Mouse (Mus musculus): ENCODE measurements around the gene Olfr319. TPM values are rescaled to one million over a fixed set of nuclear protein-coding genes. Genes with fewer than 3 reads are reported as not detected.
"Not testable (repeated sequence)": the region's sequence is repeated elsewhere in the genome, so short reads cannot be mapped to it uniquely, and the experiment has no call there.

Olfr319 gene
- total and polyA plus RNA-seq, 2 experiments from 2014 or later = not detected

- 80% methylated on average over 4 of the region's 4 CpGs for WGBS
- Histone ChIP-seq H3K4me2 (ENCODE audit: low read depth, low read length, poor library complexity, severe bottlenecking) (no peak within 1 kb of the TSS), H3K27ac (ENCODE audit: low read depth, low read length) (no peak within 1 kb of the TSS), H3K9ac (replicated peaks; ENCODE audit: low read length, poor library complexity, severe bottlenecking) (no peak within 1 kb of the TSS), H3K36me3 (ENCODE audit: insufficient read depth, low read length) (no peaks in the 10 kb centered on the region), H3K9me3 (ENCODE audit: low read length) (no peaks in the 10 kb centered on the region), H3K27me3 (ENCODE audit: insufficient read depth, low read length) (no peaks in the 10 kb centered on the region), H3K4me3 (ENCODE audit: low read depth, low read length) (no peak within 1 kb of the TSS), H3K4me1 (ENCODE audit: insufficient read depth, low read length) (no peaks in the 10 kb centered on the region)
- ATAC-seq (ENCODE audit: low FRiP score) = no peak
- TF ChIP-seq CTCF (IDR thresholded peaks at IDR 0.05) = no peak
- DNase-seq (ENCODE audit: low spot score) = no peak
Measured at GRCm38 (mm10) chr11:58738792-58739262, 39.9 kb downstream of the Olfr319 start, which contains the start of gene Olfr317. Gene Olfr317 (minus strand): TSS chr11:58739212.

- not testable (repeated sequence) for H3K4me2 ChIP-seq (ENCODE audit: low read depth, low read length, poor library complexity, severe bottlenecking); H3K36me3 ChIP-seq (ENCODE audit: insufficient read depth, low read length); H3K27me3 ChIP-seq (ENCODE audit: insufficient read depth, low read length); DNase-seq (ENCODE audit: low spot score); ATAC-seq (ENCODE audit: low FRiP score); H3K4me3 ChIP-seq (ENCODE audit: low read depth, low read length); H3K27ac ChIP-seq (ENCODE audit: low read depth, low read length); H3K9ac ChIP-seq (replicated peaks; ENCODE audit: low read length, poor library complexity, severe bottlenecking); H3K9me3 ChIP-seq (ENCODE audit: low read length); H3K4me1 ChIP-seq (ENCODE audit: insufficient read depth, low read length)
- WGBS = 95% methylated on average over 18 of the region's 18 CpGs
Measured at GRCm38 (mm10) chr11:58751096-58751495, 52.1 kb downstream of the Olfr319 start.

GRCm38 (mm10) chr11:58752434-58752833 lies 53.5 kb downstream of the Olfr319 start, which contains the start of gene Olfr316:
Gene Olfr316 (plus strand): TSS chr11:58752734.
- Histone ChIP-seq H3K27ac (ENCODE audit: low read depth, low read length) (no peak within 1 kb of the TSS), H3K4me2 (ENCODE audit: low read depth, low read length, poor library complexity, severe bottlenecking) (no peak within 1 kb of the TSS), H3K9me3 (ENCODE audit: low read length) (no peaks in the 10 kb centered on the region), H3K27me3 (ENCODE audit: insufficient read depth, low read length) (no peaks in the 10 kb centered on the region), H3K36me3 (ENCODE audit: insufficient read depth, low read length) (no peaks in the 10 kb centered on the region), H3K4me1 (ENCODE audit: insufficient read depth, low read length) (no peaks in the 10 kb centered on the region), H3K4me3 (ENCODE audit: low read depth, low read length) (no peak within 1 kb of the TSS), H3K9ac (replicated peaks; ENCODE audit: low read length, poor library complexity, severe bottlenecking) (no peak within 1 kb of the TSS)
- WGBS = 93% methylated on average over 2 of the region's 2 CpGs
- no peak for TF ChIP-seq CTCF (IDR thresholded peaks at IDR 0.05)
- DNase-seq (ENCODE audit: low spot score) (no peak), ATAC-seq (ENCODE audit: low FRiP score) (no peak)

Other genes starting within 250 kb of the Olfr319 start
- gene Lypd9, start 246.2 kb upstream of the Olfr319 start, total RNA-seq (2014; rRNA removed) = not detected in 2 replicates
- gene Lypd9, start 246.2 kb upstream of the Olfr319 start, polyA plus RNA-seq (2015; fragmentation: Nextera tagmentation; extraction: Ambion mirVana) = not detected in 2 replicates
- not detected in 2 replicates for gene Olfr30, start 236.9 kb upstream of the Olfr319 start, total RNA-seq (2014; rRNA removed)
- not detected in 2 replicates for gene Olfr30, start 236.9 kb upstream of the Olfr319 start, polyA plus RNA-seq (2015; fragmentation: Nextera tagmentation; extraction: Ambion mirVana)
- gene Olfr332, start 206.6 kb upstream of the Olfr319 start, total RNA-seq (2014; rRNA removed) = not detected in 2 replicates
- not detected in 2 replicates for gene Olfr332, start 206.6 kb upstream of the Olfr319 start, polyA plus RNA-seq (2015; fragmentation: Nextera tagmentation; extraction: Ambion mirVana)
- gene Olfr331, start 196.6 kb upstream of the Olfr319 start, total RNA-seq (2014; rRNA removed) = not detected in 2 replicates
- gene Olfr331, start 196.6 kb upstream of the Olfr319 start, polyA plus RNA-seq (2015; fragmentation: Nextera tagmentation; extraction: Ambion mirVana) = not detected in 2 replicates
- not detected in 2 replicates for gene Olfr330, start 164.3 kb upstream of the Olfr319 start, total RNA-seq (2014; rRNA removed)
- not detected in 2 replicates for gene Olfr330, start 164.3 kb upstream of the Olfr319 start, polyA plus RNA-seq (2015; fragmentation: Nextera tagmentation; extraction: Ambion mirVana)
- gene Olfr329-ps, start 152.7 kb upstream of the Olfr319 start, total RNA-seq (2014; rRNA removed) = not detected in 2 replicates
- not detected in 2 replicates for gene Olfr329-ps, start 152.7 kb upstream of the Olfr319 start, polyA plus RNA-seq (2015; fragmentation: Nextera tagmentation; extraction: Ambion mirVana)
- not detected in 2 replicates for gene Olfr328, start 143.5 kb upstream of the Olfr319 start, total RNA-seq (2014; rRNA removed)
- gene Olfr328, start 143.5 kb upstream of the Olfr319 start, polyA plus RNA-seq (2015; fragmentation: Nextera tagmentation; extraction: Ambion mirVana) = not detected in 2 replicates
- not detected in 2 replicates for gene Olfr224, start 128.6 kb upstream of the Olfr319 start, total RNA-seq (2014; rRNA removed)
- gene Olfr224, start 128.6 kb upstream of the Olfr319 start, polyA plus RNA-seq (2015; fragmentation: Nextera tagmentation; extraction: Ambion mirVana) = not detected in 2 replicates
- not detected in 2 replicates for gene Olfr325, start 121.4 kb upstream of the Olfr319 start, total RNA-seq (2014; rRNA removed)
- not detected in 2 replicates for gene Olfr325, start 121.4 kb upstream of the Olfr319 start, polyA plus RNA-seq (2015; fragmentation: Nextera tagmentation; extraction: Ambion mirVana)
- 0.28 and 0.49 TPM in 2 replicates for gene Olfr324, start 104.0 kb upstream of the Olfr319 start, total RNA-seq (2014; rRNA removed)
- 0.04 and 0.05 TPM in 2 replicates for gene Olfr324, start 104.0 kb upstream of the Olfr319 start, polyA plus RNA-seq (2015; fragmentation: Nextera tagmentation; extraction: Ambion mirVana)
- gene 2210407C18Rik, start 83.1 kb upstream of the Olfr319 start, total RNA-seq (2014; rRNA removed) = not detected in 2 replicates
- not detected in 2 replicates for gene 2210407C18Rik, start 83.1 kb upstream of the Olfr319 start, polyA plus RNA-seq (2015; fragmentation: Nextera tagmentation; extraction: Ambion mirVana)
- gene Olfr323, start 68.7 kb upstream of the Olfr319 start, total RNA-seq (2014; rRNA removed) = 0.16 TPM in 1 of 2 replicates, not detected in the other
- not detected in 2 replicates for gene Olfr323, start 68.7 kb upstream of the Olfr319 start, polyA plus RNA-seq (2015; fragmentation: Nextera tagmentation; extraction: Ambion mirVana)
- gene Trim58, start 58.7 kb upstream of the Olfr319 start, total RNA-seq (2014; rRNA removed) = 0.22 and 0.76 TPM in 2 replicates
- gene Trim58, start 58.7 kb upstream of the Olfr319 start, polyA plus RNA-seq (2015; fragmentation: Nextera tagmentation; extraction: Ambion mirVana) = 0.20 and 0.38 TPM in 2 replicates
- not detected in 2 replicates for gene Olfr322, start 40.4 kb upstream of the Olfr319 start, total RNA-seq (2014; rRNA removed)
- not detected in 2 replicates for gene Olfr322, start 40.4 kb upstream of the Olfr319 start, polyA plus RNA-seq (2015; fragmentation: Nextera tagmentation; extraction: Ambion mirVana)
- not detected in 2 replicates for gene Olfr320, start 18.1 kb upstream of the Olfr319 start, total RNA-seq (2014; rRNA removed)
- gene Olfr320, start 18.1 kb upstream of the Olfr319 start, polyA plus RNA-seq (2015; fragmentation: Nextera tagmentation; extraction: Ambion mirVana) = not detected in 2 replicates
- gene Olfr318, start 24.9 kb downstream of the Olfr319 start, total RNA-seq (2014; rRNA removed) = not detected in 2 replicates
- not detected in 2 replicates for gene Olfr318, start 24.9 kb downstream of the Olfr319 start, polyA plus RNA-seq (2015; fragmentation: Nextera tagmentation; extraction: Ambion mirVana)
- gene Olfr317, start 40.0 kb downstream of the Olfr319 start, total RNA-seq (2014; rRNA removed) = 0.11 and 0.14 TPM in 2 replicates
- gene Olfr317, start 40.0 kb downstream of the Olfr319 start, polyA plus RNA-seq (2015; fragmentation: Nextera tagmentation; extraction: Ambion mirVana) = 0.12 and 0.15 TPM in 2 replicates
- gene Olfr316, start 53.6 kb downstream of the Olfr319 start, total RNA-seq (2014; rRNA removed) = not detected in 2 replicates
- gene Olfr316, start 53.6 kb downstream of the Olfr319 start, polyA plus RNA-seq (2015; fragmentation: Nextera tagmentation; extraction: Ambion mirVana) = not detected in 2 replicates
- not detected in 2 replicates for gene Olfr315, start 74.0 kb downstream of the Olfr319 start, total RNA-seq (2014; rRNA removed)
- gene Olfr315, start 74.0 kb downstream of the Olfr319 start, polyA plus RNA-seq (2015; fragmentation: Nextera tagmentation; extraction: Ambion mirVana) = not detected in 2 replicates
- gene Olfr314, start 83.8 kb downstream of the Olfr319 start, total RNA-seq (2014; rRNA removed) = not detected in 2 replicates
- not detected in 2 replicates for gene Olfr314, start 83.8 kb downstream of the Olfr319 start, polyA plus RNA-seq (2015; fragmentation: Nextera tagmentation; extraction: Ambion mirVana)
- gene Fam183b, start 102.8 kb downstream of the Olfr319 start, total RNA-seq (2014; rRNA removed) = 2.6 and 3.1 TPM in 2 replicates
- 17.3 and 17.7 TPM in 2 replicates for gene Fam183b, start 102.8 kb downstream of the Olfr319 start, polyA plus RNA-seq (2015; fragmentation: Nextera tagmentation; extraction: Ambion mirVana)
- gene Olfr313, start 115.8 kb downstream of the Olfr319 start, total RNA-seq (2014; rRNA removed) = not detected in 2 replicates
- not detected in 2 replicates for gene Olfr313, start 115.8 kb downstream of the Olfr319 start, polyA plus RNA-seq (2015; fragmentation: Nextera tagmentation; extraction: Ambion mirVana)
- gene Olfr312, start 130.1 kb downstream of the Olfr319 start, total RNA-seq (2014; rRNA removed) = not detected in 2 replicates
- gene Olfr312, start 130.1 kb downstream of the Olfr319 start, polyA plus RNA-seq (2015; fragmentation: Nextera tagmentation; extraction: Ambion mirVana) = not detected in 2 replicates
- gene Olfr311, start 140.1 kb downstream of the Olfr319 start, total RNA-seq (2014; rRNA removed) = not detected in 2 replicates
- gene Olfr311, start 140.1 kb downstream of the Olfr319 start, polyA plus RNA-seq (2015; fragmentation: Nextera tagmentation; extraction: Ambion mirVana) = not detected in 2 replicates
- 13.6 and 20.2 TPM in 2 replicates for gene Gm12258, start 148.0 kb downstream of the Olfr319 start, total RNA-seq (2014; rRNA removed)
- gene Gm12258, start 148.0 kb downstream of the Olfr319 start, polyA plus RNA-seq (2015; fragmentation: Nextera tagmentation; extraction: Ambion mirVana) = 10.5 and 13.5 TPM in 2 replicates
- 10.1 and 14.9 TPM in 2 replicates for gene 2810021J22Rik, start 168.1 kb downstream of the Olfr319 start, total RNA-seq (2014; rRNA removed)
- gene 2810021J22Rik, start 168.1 kb downstream of the Olfr319 start, polyA plus RNA-seq (2015; fragmentation: Nextera tagmentation; extraction: Ambion mirVana) = 6.8 and 7.4 TPM in 2 replicates
- 9.1 and 9.5 TPM in 2 replicates for gene Zfp39, start 205.1 kb downstream of the Olfr319 start, total RNA-seq (2014; rRNA removed)
- 5.3 and 7.5 TPM in 2 replicates for gene Zfp39, start 205.1 kb downstream of the Olfr319 start, polyA plus RNA-seq (2015; fragmentation: Nextera tagmentation; extraction: Ambion mirVana)
- 0.16 and 0.24 TPM in 2 replicates for gene Btnl10, start 218.7 kb downstream of the Olfr319 start, total RNA-seq (2014; rRNA removed)
- not detected in 2 replicates for gene Btnl10, start 218.7 kb downstream of the Olfr319 start, polyA plus RNA-seq (2015; fragmentation: Nextera tagmentation; extraction: Ambion mirVana)
- 925 and 964 TPM in 2 replicates for gene Rnf187, start 239.8 kb downstream of the Olfr319 start, total RNA-seq (2014; rRNA removed)
- gene Rnf187, start 239.8 kb downstream of the Olfr319 start, polyA plus RNA-seq (2015; fragmentation: Nextera tagmentation; extraction: Ambion mirVana) = 700 and 703 TPM in 2 replicates
- 552 and 1,117 TPM in 2 replicates for gene Hist3h2ba, start 249.8 kb downstream of the Olfr319 start, total RNA-seq (2014; rRNA removed)
- 114 and 126 TPM in 2 replicates for gene Hist3h2ba, start 249.8 kb downstream of the Olfr319 start, polyA plus RNA-seq (2015; fragmentation: Nextera tagmentation; extraction: Ambion mirVana)